Mouse (Mus musculus) midbrain, embryonic 12.5 days (tissue): ENCODE data around the gene Tmem150c. TPM values are rescaled to one million over a fixed set of nuclear protein-coding genes. Genes with fewer than 3 reads are reported as not detected.

ENCODE experiments used
- ATAC-seq: fragments of 200-750 bp; cut with Nextera tagmentation; 2 replicates; pipeline ENCODE4 v1.8.0; 2017; ENCODE audit warnings: low read depth, moderate TSS enrichment, moderate library complexity; ENCODE audit not compliant: low FRiP score
- H3K27ac ChIP-seq: fragments of 300-500 bp; sonication (generic); replicated peaks from 2 replicates; pipeline ENCODE4 v1.5.1; 2016; ENCODE audit warnings: mild to moderate bottlenecking
- H3K27me3 ChIP-seq: fragments of 300-500 bp; sonication (generic); 2 replicates; pipeline ENCODE4 v1.6.1; 2016; ENCODE audit warnings: mild to moderate bottlenecking
- H3K36me3 ChIP-seq: fragments of 300-500 bp; sonication (generic); 2 replicates; pipeline ENCODE4 v1.6.1; 2016
- H3K4me1 ChIP-seq: fragments of 300-500 bp; sonication (generic); 2 replicates; pipeline ENCODE4 v1.6.1; 2016
- H3K4me2 ChIP-seq: fragments of 300-500 bp; sonication (generic); replicated peaks from 2 replicates; pipeline ENCODE4 v1.6.1; 2016; ENCODE audit warnings: mild to moderate bottlenecking, moderate library complexity
- H3K4me3 ChIP-seq: fragments of 300-500 bp; sonication (generic); 2 replicates; pipeline ENCODE4 v1.5.1; 2016; ENCODE audit warnings: mild to moderate bottlenecking
- H3K9ac ChIP-seq: fragments of 300-500 bp; sonication (generic); replicated peaks from 2 replicates; pipeline ENCODE4 v1.6.1; 2016; ENCODE audit warnings: mild to moderate bottlenecking, moderate library complexity
- H3K9me3 ChIP-seq: fragments of 300-500 bp; sonication (generic); 2 replicates; pipeline ENCODE4 v1.6.1; 2016; ENCODE audit warnings: mild to moderate bottlenecking
- WGBS: fragments of 180-500 bp; shearing (Covaris S2); methylation state at CpG from one replicate; pipeline ENCODE4 v1.1.7; 2016; 5-methylcytosine and 5-hydroxymethylcytosine counted together
- polyA plus RNA-seq: library from polyadenylated mRNA; unstranded; fragments of >200 nt; fragmentation: Nextera tagmentation; extraction: Ambion mirVana; gene quantifications from 2 replicates; pipeline ENCODE4 v1.2.1, GENCODE M21; 2016

The Tmem150c gene
- polyA plus RNA-seq, 1 experiment from 2014 or later: 6.7 TPM

DNA sequence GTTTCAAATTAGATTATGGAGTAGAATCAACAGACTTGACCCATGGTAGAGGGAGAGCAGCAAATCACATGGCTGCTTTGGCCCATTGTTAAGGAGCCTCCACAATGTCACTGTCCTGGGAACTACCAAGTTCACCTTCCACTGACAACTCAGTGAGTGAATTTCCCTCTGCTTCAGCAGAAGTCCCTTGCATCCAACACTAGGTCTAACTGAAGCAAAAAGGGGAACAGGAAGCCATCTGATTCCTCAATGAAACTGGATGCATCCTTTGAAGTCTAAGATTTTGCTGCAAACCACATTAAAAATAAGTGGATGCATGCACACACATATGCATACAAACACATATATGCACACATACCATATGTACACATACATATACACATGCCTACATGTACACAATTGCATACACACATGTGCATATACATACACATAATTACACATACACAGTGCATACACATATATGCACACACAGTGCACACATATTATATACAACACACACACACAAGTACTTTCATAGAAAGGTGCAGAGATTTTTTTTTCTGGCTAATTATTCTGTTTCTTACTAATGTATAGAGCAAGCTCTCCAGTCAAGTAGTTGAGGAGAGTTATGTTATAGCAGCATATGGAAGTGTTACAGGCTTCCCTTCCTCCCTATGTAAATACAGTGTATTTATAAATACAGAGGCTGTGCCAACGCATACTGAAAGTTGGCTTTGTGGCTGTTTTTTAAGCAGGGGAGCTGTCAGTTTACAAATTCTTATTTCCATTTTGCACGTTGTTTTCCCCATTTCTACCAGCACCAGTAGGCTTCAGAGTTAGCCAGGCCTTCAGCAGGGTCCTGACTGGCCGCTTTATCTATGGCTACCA is 27.7 kb upstream of the Tmem150c start:
- 76% methylated on average over 3 of the region's 3 CpGs for WGBS

DNA sequence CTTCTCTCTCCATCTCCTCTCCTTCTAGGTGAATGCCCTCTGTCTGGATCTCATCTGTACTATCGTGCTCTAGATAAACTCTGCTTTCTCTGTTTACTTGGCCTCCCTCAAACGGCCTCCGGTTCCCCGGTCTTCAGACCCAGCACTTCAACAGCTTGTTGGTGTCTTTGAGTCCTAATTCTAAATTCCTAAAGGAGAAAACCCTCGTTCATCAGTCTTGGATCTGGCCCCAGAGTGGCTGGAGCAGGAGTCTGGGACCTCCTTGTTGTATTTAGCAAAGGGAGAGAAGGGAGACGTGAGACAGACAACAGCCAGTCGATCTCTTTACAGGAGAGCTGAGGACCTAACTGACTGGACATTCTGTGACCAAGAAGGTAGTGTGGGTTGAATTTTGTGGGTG is 27.0 kb upstream of the Tmem150c start:
- Histone ChIP-seq H3K4me2 (no peak overlapping the region), H3K9ac (no peak overlapping the region), H3K27ac (no peak overlapping the region), H3K27me3 (no peaks in the 10 kb centered on the region), H3K36me3 (no peaks in the 10 kb centered on the region), H3K4me3 (no peak overlapping the region), H3K4me1 (no peaks in the 10 kb centered on the region; the same call in 1 of the 2 replicates), H3K9me3 (no peaks in the 10 kb centered on the region)
- no peak for ATAC-seq
- 78% methylated on average over 7 of the region's 7 CpGs for WGBS

More for the DNA sequence above, 27.7 kb upstream of the Tmem150c start:
- Histone ChIP-seq H3K4me2 (no peak overlapping the region), H3K4me1 (no peaks in the 10 kb centered on the region; the same call in 1 of the 2 replicates), H3K9ac (no peak overlapping the region), H3K4me3 (no peak overlapping the region), H3K27me3 (no peaks in the 10 kb centered on the region), H3K36me3 (no peaks in the 10 kb centered on the region), H3K27ac (no peak overlapping the region), H3K9me3 (no peaks in the 10 kb centered on the region)
- no peak for ATAC-seq

DNA sequence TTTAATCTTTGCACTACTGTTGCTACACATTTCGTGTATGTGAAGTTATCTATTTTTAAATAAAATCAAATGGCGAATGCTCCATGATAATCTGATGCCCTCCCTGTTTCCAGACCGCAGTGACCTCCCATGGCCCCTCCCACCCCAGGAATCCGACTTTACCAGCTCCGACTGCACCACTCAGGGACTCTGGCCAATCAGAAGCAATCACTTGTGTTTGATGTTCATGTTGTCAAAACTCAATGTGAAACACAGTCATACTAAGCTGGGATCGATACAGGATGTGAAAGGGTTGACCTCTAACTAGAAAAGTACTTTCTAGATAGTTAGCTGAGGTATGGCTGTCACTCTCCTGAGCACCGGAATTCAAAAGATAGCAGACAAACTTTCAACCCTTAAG is 26.3 kb upstream of the Tmem150c start:
- WGBS: 22% methylated on average over 7 of the region's 7 CpGs
- ATAC-seq: no peak
- Histone ChIP-seq H3K4me2 (no peak overlapping the region), H3K4me3 (no peak overlapping the region), H3K36me3 (no peaks in the 10 kb centered on the region), H3K27me3 (no peaks in the 10 kb centered on the region), H3K4me1 (no peaks in the 10 kb centered on the region; the same call in 1 of the 2 replicates), H3K9me3 (no peaks in the 10 kb centered on the region), H3K9ac (no peak overlapping the region), H3K27ac (no peak overlapping the region)

DNA sequence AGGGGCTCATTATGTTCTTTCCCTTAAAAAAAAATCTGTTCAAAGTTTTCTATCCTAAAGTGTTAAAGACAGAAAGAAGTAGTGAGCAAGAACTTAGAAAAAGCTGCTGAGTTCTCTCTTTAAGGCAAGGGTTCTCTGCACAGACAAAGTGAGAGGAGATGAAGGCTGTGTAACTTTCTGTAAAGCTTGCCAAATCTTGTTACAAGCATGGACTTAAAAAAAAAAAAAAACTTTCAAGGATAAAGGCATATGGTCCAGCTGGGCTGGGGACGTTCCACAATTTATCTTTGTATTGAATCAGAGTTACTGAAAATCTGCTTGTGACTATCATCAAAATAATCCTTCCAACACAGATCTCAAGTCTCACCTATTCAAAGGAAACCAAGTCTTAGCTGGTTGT is 21.4 kb upstream of the Tmem150c start:
- H3K27ac ChIP-seq: no peak overlapping the region
- no peak overlapping the region for H3K4me2 ChIP-seq
- H3K36me3 ChIP-seq: no peaks in the 10 kb centered on the region
- 19% methylated on average over 1 of the region's 1 CpGs for WGBS
- ATAC-seq: no peak
- peaks cover 15% of the 10 kb centered on the region for H3K27me3 ChIP-seq
- peaks cover 13% of the 10 kb centered on the region for H3K4me1 ChIP-seq
- no peak overlapping the region for H3K4me3 ChIP-seq
- H3K9me3 ChIP-seq: no peaks in the 10 kb centered on the region
- H3K9ac ChIP-seq: no peak overlapping the region

DNA sequence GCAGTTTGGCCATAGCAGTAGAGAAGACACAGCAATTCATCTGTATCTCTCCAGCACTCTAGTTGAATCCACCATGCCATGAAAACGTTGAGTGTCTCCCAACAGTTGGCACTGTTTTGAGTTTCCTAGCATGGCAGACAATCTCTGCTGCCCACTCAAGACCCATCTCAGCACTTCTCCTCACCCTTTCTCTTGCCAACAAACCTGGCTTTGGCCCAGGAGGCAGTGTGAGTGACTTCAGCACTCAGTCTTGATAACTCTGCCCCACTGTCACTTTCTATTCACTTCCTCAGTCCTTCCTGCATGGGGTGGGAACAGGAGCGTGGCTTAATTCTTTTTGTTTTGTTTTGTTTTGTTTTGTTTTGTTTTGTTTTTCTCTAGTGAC is 19.2 kb upstream of the Tmem150c start:
- Histone ChIP-seq H3K4me1 (peaks cover 23% of the 10 kb centered on the region), H3K27ac (no peak overlapping the region), H3K9ac (no peak overlapping the region), H3K4me3 (no peak overlapping the region), H3K9me3 (no peaks in the 10 kb centered on the region), H3K36me3 (no peaks in the 10 kb centered on the region), H3K4me2 (no peak overlapping the region), H3K27me3 (peaks cover 15% of the 10 kb centered on the region)
- 85% methylated on average over 2 of the region's 2 CpGs for WGBS
- ATAC-seq: no peak

DNA sequence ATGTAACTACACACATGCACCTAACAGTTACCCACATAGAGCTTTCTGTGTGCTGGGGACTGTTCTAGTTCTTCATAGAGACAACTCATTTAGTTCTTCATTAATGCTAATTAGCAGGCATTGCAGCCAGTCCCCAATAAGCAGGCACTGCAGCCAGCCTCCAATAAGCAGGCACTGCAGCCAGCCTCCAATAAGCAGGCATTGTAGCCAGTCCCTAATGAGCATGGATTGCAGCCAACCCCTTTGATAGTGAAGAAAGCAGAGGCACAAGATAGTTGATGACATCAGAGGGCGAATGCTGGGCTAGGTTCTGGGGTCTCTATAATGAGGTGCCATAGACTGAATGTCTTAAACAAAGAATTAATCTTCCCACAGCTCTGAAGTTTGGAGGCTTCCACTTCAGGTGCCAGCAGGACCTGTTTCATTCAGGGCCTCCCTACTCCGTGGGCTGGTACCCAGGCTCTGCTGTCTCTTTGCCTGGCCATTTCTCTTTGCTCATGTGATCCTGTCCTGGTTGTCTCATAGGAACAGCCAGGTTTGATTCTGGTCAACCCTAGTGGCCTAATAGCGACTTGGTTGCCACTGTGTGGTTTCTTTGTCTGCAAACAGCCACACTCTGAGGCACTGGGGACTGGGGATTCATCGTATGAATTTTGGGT is 18.6 kb upstream of the Tmem150c start:
- H3K27ac ChIP-seq: no peak overlapping the region
- ATAC-seq: peak; percentile 80

DNA sequence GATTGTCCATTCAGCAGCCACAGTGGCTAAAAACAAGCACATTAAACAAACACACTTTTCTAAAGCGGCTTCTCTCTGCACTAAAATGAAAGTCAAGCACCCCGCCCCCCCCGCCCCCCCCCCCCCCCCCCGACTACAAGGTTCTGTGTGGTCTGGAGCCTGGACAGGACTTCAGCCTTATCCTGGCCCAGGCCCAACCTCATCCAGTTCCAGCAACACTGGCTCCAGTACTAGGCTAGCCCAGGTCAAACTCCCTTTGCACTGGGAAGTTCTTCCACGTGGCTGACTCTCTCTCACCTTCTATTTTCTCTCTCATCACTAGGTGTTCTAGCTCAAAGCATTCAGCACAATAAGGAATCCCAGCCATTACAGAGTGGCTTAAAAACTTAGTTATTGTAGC is 17.9 kb upstream of the Tmem150c start:
- no peak for ATAC-seq
- Histone ChIP-seq H3K4me1 (peaks cover 23% of the 10 kb centered on the region), H3K4me2 (no peak overlapping the region), H3K4me3 (no peak overlapping the region), H3K9me3 (no peaks in the 10 kb centered on the region), H3K9ac (no peak overlapping the region), H3K27ac (no peak overlapping the region), H3K27me3 (peaks cover 15% of the 10 kb centered on the region), H3K36me3 (no peaks in the 10 kb centered on the region)
- WGBS: 75% methylated on average over 4 of the region's 5 CpGs

More for the DNA sequence above, 18.6 kb upstream of the Tmem150c start:
- no peaks in the 10 kb centered on the region for H3K9me3 ChIP-seq
- WGBS: 81% methylated on average over 4 of the region's 4 CpGs
- H3K27me3 ChIP-seq: peaks cover 15% of the 10 kb centered on the region
- no peak overlapping the region for H3K4me2 ChIP-seq
- peaks cover 23% of the 10 kb centered on the region for H3K4me1 ChIP-seq
- no peak overlapping the region for H3K9ac ChIP-seq
- H3K4me3 ChIP-seq: no peak overlapping the region
- H3K36me3 ChIP-seq: no peaks in the 10 kb centered on the region

DNA sequence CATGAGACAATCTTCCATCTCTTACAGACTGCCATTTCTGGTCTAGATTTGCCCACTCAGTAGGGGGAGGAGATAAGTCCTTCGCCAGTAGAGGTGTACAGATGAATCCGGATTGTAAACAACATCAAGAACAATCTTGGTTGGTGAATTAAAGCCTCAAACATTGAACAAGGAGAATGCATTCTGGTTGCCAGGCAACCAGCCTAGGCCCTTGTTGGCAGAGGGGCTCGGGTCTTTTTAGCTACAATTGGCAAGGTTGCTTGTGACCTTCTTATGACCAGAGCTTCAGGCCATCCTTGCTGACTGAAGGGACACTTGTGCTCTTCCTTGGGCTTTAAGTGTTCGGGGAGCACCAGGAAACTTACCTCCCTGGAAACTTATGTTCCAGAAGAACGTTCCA is 16.5 kb upstream of the Tmem150c start:
- H3K4me3 ChIP-seq: no peak overlapping the region
- WGBS: 43% methylated on average over 5 of the region's 5 CpGs
- H3K4me2 ChIP-seq: no peak overlapping the region
- peaks cover 15% of the 10 kb centered on the region for H3K27me3 ChIP-seq
- H3K9me3 ChIP-seq: no peaks in the 10 kb centered on the region
- no peak for ATAC-seq
- H3K27ac ChIP-seq: no peak overlapping the region
- no peak overlapping the region for H3K9ac ChIP-seq
- no peaks in the 10 kb centered on the region for H3K36me3 ChIP-seq
- H3K4me1 ChIP-seq: peaks cover 27% of the 10 kb centered on the region

DNA sequence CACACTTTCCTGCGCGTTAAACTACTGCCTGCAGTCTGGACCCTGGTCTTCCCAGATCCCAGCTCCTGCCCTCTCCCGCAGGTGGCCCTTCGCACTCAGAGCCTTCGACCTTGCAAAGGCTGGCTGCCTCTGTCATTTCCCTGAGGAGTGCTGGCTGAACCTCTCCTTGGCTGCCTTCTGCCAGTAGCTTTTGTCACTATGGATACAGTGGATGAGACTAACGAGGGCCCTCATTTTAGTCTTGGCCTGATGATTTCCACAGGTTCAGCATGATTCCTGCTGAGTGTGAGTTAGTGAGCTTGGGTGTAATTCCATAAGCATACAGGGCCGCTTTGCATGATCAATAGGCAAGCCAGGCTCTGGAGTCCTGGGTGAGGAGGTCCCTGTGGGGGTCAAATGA is 16.0 kb upstream of the Tmem150c start:
- ATAC-seq: no peak
- H3K27ac ChIP-seq: no peak overlapping the region
- H3K27me3 ChIP-seq: peaks cover 15% of the 10 kb centered on the region
- H3K36me3 ChIP-seq: no peaks in the 10 kb centered on the region
- no peak overlapping the region for H3K9ac ChIP-seq
- WGBS: 72% methylated on average over 7 of the region's 7 CpGs
- no peak overlapping the region for H3K4me3 ChIP-seq
- no peak overlapping the region for H3K4me2 ChIP-seq
- H3K4me1 ChIP-seq: peaks cover 27% of the 10 kb centered on the region
- H3K9me3 ChIP-seq: no peaks in the 10 kb centered on the region

DNA sequence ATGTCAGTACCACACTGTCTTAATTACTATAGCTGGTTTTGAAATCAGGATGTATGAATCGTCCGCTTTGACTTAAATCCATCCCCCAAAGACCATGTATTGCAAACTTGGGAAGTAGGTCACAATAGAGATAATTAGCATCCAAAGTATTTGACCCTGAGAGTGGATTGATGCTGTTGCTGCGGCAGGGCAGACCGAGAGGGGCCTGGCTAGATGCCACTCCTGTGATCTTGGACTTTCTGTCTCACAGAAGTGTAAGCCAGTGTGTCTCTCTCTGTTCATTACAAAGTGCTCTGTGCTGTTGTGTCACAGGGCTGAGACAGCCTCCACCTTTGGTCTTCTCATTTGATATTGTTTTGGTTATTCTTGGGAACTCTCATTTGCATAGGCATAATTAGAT is 12.5 kb upstream of the Tmem150c start:
- 59% methylated on average over 4 of the region's 4 CpGs for WGBS
- no peak overlapping the region for H3K4me2 ChIP-seq
- no peak overlapping the region for H3K9ac ChIP-seq
- H3K9me3 ChIP-seq: no peaks in the 10 kb centered on the region
- H3K27ac ChIP-seq: no peak overlapping the region
- H3K36me3 ChIP-seq: no peaks in the 10 kb centered on the region
- no peak for ATAC-seq
- H3K27me3 ChIP-seq: no peaks in the 10 kb centered on the region
- H3K4me1 ChIP-seq: peaks cover 14% of the 10 kb centered on the region
- H3K4me3 ChIP-seq: no peak overlapping the region

DNA sequence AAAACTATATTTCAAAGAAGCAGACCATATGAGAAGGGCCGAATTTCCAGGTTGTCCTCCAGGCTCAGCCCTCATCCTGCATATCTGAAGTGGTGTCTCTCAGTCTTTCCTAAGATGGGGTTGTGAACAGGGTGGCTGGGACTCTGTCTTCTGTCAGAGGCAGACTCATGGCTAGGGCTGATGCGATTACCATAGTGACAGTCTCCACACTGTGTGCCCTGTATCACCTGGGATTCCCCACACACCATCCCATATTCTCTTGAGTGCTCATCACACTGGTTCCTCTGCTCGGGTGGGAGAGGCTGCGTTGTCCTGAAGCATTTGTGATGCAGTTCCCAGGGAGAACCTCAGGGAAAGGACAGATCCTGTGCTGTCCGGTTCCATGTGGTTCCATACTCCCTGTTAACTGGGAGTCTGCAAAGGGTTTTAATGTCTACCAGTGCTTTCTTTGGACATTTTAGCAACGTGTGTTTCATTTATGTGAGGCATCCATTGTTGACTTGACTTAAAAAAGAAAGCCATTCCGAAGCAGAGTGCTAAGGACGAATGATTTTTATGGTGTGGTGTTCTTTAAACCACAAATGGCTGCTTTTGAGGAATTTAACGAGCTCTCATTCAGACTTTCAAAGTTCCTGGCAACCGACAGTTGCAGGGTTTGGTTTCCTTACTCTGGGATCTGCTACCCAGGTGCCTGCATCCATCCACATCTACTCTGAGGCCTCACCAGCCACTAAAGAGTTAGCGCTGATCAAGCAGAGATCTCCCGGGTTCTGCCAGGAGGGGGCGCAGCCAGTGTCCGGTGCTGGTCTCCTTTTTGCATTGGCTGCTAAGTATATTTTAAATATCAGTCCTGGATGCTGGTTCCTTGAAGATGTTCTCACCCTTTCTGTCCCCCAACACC is 7.2 kb upstream of the Tmem150c start:
- H3K4me3 ChIP-seq: no peak overlapping the region
- H3K4me1 ChIP-seq: no peaks in the 10 kb centered on the region
- no peak overlapping the region for H3K27ac ChIP-seq
- ATAC-seq: no peak
- no peaks in the 10 kb centered on the region for H3K9me3 ChIP-seq
- H3K9ac ChIP-seq: no peak overlapping the region
- 53% methylated on average over 14 of the region's 14 CpGs for WGBS
- H3K36me3 ChIP-seq: no peaks in the 10 kb centered on the region
- peaks cover 6% of the 10 kb centered on the region for H3K27me3 ChIP-seq
- no peak overlapping the region for H3K4me2 ChIP-seq

DNA sequence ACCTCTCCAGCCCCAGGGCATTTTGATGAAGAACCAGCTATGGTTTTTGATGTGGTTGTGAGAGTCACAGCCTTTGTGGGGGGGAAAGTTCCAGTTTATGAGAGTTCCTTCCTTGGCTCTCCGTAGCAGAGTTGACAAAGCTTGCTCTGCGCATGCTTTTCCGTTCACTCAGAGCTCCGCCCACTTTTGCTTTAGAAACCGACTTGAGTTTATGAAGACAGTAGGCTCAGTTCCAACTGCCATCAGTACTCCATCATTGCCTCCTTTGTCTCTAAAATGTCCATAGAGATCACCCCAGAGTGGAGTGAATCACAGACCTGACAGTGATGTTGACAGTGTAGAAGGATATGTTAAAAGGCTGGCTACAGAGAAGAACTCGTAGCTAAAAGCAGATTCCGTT is 3.8 kb upstream of the Tmem150c start:
- H3K36me3 ChIP-seq: no peaks in the 10 kb centered on the region
- ATAC-seq: no peak

More for the DNA sequence above, 3.8 kb upstream of the Tmem150c start:
- H3K4me2 ChIP-seq: no peak overlapping the region
- 77% methylated on average over 7 of the region's 7 CpGs for WGBS
- peaks cover 9% of the 10 kb centered on the region; the same call in 1 of the 2 replicates for H3K4me1 ChIP-seq
- H3K4me3 ChIP-seq: no peak overlapping the region
- H3K9ac ChIP-seq: no peak overlapping the region
- no peak overlapping the region for H3K27ac ChIP-seq
- H3K9me3 ChIP-seq: no peaks in the 10 kb centered on the region
- peaks cover 27% of the 10 kb centered on the region for H3K27me3 ChIP-seq
